In the genomic region with DNA sequence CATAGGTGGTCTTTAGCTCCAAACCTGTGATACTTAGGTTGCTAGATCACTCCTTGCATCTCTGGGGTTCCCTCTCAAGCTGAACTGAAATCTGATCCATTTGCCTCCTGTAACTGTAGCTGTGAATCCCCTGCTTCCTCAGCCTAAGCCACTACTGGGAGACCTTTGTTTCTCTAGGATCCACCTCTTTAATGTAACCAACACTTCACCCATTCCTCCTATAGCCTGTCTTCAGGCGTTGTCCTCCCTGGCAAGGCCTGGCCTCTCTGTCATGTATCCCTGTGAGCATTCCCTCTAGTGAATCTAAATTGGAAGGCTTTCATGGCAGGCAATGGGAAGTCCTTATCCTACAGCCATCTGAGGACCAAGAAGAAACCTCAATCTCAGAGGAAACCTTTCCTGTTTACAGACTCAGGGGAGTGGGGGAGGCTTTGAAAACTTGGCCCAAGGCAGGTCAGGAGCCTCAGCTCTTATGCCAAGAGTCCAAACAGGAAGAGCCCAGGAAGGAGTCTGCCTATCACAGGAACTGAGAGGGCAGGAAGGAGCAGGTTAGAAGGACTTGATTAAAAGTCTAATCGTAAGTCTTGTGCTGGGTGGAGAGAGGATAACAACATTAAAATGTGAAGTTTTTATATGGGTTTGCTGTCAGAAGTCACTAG, we compare ENCODE assay signal across 10 mouse cellular contexts. TPM values are rescaled to one million over a fixed set of nuclear protein-coding genes. Genes with fewer than 3 reads are reported as not detected.
DNase-seq lines count a peak whose midpoint lies in the region; ATAC-seq and TF ChIP-seq lines count a peak whose summit lies in the region.
"Had no signal": no experiment of that assay in that cellular context is flagged by ENCODE, and none has a peak within 500 bp of the region (broad histone marks: within the 10 kb centered on the region; RNA-seq: fewer than 3 reads in every experiment).

No protein-coding gene starts in this region.

- no peak for TF ChIP-seq CTCF in kidney, adult 2 months (conservative IDR thresholded peaks at IDR 0.05; ENCODE audit: insufficient read depth, insufficient read length, low read depth, low read length)
- no peak for TF ChIP-seq CTCF in left cerebral cortex, adult 2 months (IDR thresholded peaks at IDR 0.05)

- no peak overlapping the region for H3K4me3 ChIP-seq in embryonic facial prominence, embryonic 14.5 days (ENCODE audit: low read depth, low read length)
- no peak overlapping the region for H3K4me3 ChIP-seq in kidney, adult 2 months (ENCODE audit: insufficient read depth, low read depth, low read length)
- no peak overlapping the region for H3K4me3 ChIP-seq in liver, embryonic 16.5 days (ENCODE audit: low read depth, low read length)
- no peak overlapping the region for H3K4me3 ChIP-seq in left cerebral cortex, adult 2 months
- H3K4me3 ChIP-seq: embryonic facial prominence, embryonic 15.5 days; midbrain, embryonic 12.5 days had no signal

- H3K4me1 ChIP-seq in embryonic facial prominence, embryonic 14.5 days (ENCODE audit: control insufficient read depth, insufficient read depth, low read length) = peaks cover 14% of the 10 kb centered on the region
- H3K4me1 ChIP-seq in kidney, adult 2 months (ENCODE audit: control insufficient read depth, insufficient read depth, low read length) = peaks cover 18% of the 10 kb centered on the region
- H3K4me1 ChIP-seq in liver, embryonic 16.5 days (ENCODE audit: control insufficient read depth, low read depth, low read length) = no peaks in the 10 kb centered on the region; the same call in 1 of the 2 replicates

- no peak for TF ChIP-seq POLR2A in kidney, adult 2 months (IDR thresholded peaks at IDR 0.05; ENCODE audit: low read depth, low read length)

- H3K4me2 ChIP-seq in embryonic facial prominence, embryonic 14.5 days (ENCODE audit: low read depth, low read length) = no peak overlapping the region
- H3K4me2 ChIP-seq in liver, embryonic 16.5 days (ENCODE audit: low read depth, low read length) = no peak overlapping the region
- H3K4me2 ChIP-seq: embryonic facial prominence, embryonic 15.5 days; midbrain, embryonic 12.5 days had no signal

- DNase-seq in adrenal gland, postnatal 10 days = peak; percentile 42
- no peak for DNase-seq in embryonic facial prominence, embryonic 14.5 days (ENCODE audit: low spot score)
- peak; percentile 87 for DNase-seq in kidney, adult 2 months
- DNase-seq in frontal cortex, adult 2 months (ENCODE audit: extremely low spot score in 1 of 2, low spot score in 1 of 2) = no peak
- DNase-seq in embryo, embryonic 10 days (ENCODE audit: low spot score) = no peak
- no peak for DNase-seq in left cerebral cortex, adult 2 months (ENCODE audit: extremely low spot score in 1 of 2, low spot score in 2 of 2)

- H3K27me3 ChIP-seq in embryonic facial prominence, embryonic 14.5 days (replicated peaks; ENCODE audit: control insufficient read depth, insufficient read depth, low read length) = no peaks in the 10 kb centered on the region
- no peaks in the 10 kb centered on the region for H3K27me3 ChIP-seq in kidney, adult 2 months (replicated peaks; ENCODE audit: control insufficient read depth, insufficient read depth, low read length)
- H3K27me3 ChIP-seq in liver, embryonic 16.5 days (ENCODE audit: control insufficient read depth, insufficient read depth, low read depth, low read length) = no peaks in the 10 kb centered on the region
- H3K27me3 ChIP-seq: embryonic facial prominence, embryonic 15.5 days; midbrain, embryonic 12.5 days had no signal

- intact Hi-C loops in left cerebral cortex, adult 2 months (cut with DNase I) = no loop called here

- WGBS in embryonic facial prominence, embryonic 14.5 days = 59% methylated on average over 2 of the region's 2 CpGs
- 45% methylated on average over 2 of the region's 2 CpGs for WGBS in kidney, adult 2 months
- 33% methylated on average over 2 of the region's 2 CpGs for WGBS in liver, embryonic 16.5 days (ENCODE audit: insufficient replicate concordance)

- H3K9ac ChIP-seq in embryonic facial prominence, embryonic 14.5 days (ENCODE audit: low read depth, low read length) = no peak overlapping the region
- no peak overlapping the region for H3K9ac ChIP-seq in liver, embryonic 16.5 days (ENCODE audit: low read depth, low read length)
- H3K9ac ChIP-seq: embryonic facial prominence, embryonic 15.5 days; midbrain, embryonic 12.5 days had no signal

- no peaks in the 10 kb centered on the region for H3K36me3 ChIP-seq in embryonic facial prominence, embryonic 14.5 days (ENCODE audit: control insufficient read depth, insufficient read depth, low read length)
- no peaks in the 10 kb centered on the region for H3K36me3 ChIP-seq in kidney, adult 2 months (ENCODE audit: control insufficient read depth, insufficient read depth, low read length)
- no peaks in the 10 kb centered on the region for H3K36me3 ChIP-seq in liver, embryonic 16.5 days (ENCODE audit: control insufficient read depth, insufficient read depth)
- H3K36me3 ChIP-seq: embryonic facial prominence, embryonic 15.5 days; midbrain, embryonic 12.5 days had no signal

- no peaks in the 10 kb centered on the region for H3K9me3 ChIP-seq in embryonic facial prominence, embryonic 14.5 days (ENCODE audit: control insufficient read depth, low read length)
- no peaks in the 10 kb centered on the region for H3K9me3 ChIP-seq in liver, embryonic 16.5 days (replicated peaks; ENCODE audit: control insufficient read depth, low read length)
- H3K9me3 ChIP-seq: embryonic facial prominence, embryonic 15.5 days; midbrain, embryonic 12.5 days had no signal

- no peak for ATAC-seq in embryonic facial prominence, embryonic 14.5 days (ENCODE audit: low read depth)
- ATAC-seq in liver, embryonic 16.5 days (ENCODE audit: low read depth) = peak; percentile 60
- ATAC-seq: intestine, postnatal 0 days had no signal

- H3K27ac ChIP-seq in embryonic facial prominence, embryonic 14.5 days (replicated peaks; ENCODE audit: low read depth, low read length) = 0 out of 2 replicates have a peak overlapping the region, but pooled peaks have one; percentile 0
- peak overlapping the region; percentile 91 for H3K27ac ChIP-seq in kidney, adult 2 months (ENCODE audit: insufficient read depth, low read depth, low read length)
- no peak overlapping the region for H3K27ac ChIP-seq in liver, embryonic 16.5 days (ENCODE audit: low read length)
- H3K27ac ChIP-seq in left cerebral cortex, adult 2 months = no peak overlapping the region
- H3K27ac ChIP-seq: embryonic facial prominence, embryonic 15.5 days; midbrain, embryonic 12.5 days had no signal

RNA-seq across cellular contexts. Expression of gene Nrp1, which starts 28.7 kb away (rescaled TPM):
- 100 to 1,000 TPM in 1 of 2 experiments, 10 to 100 TPM in 1; 95.7 to 143 TPM for total RNA-seq in adrenal gland, postnatal 10 days (2021)
- polyA plus RNA-seq in embryonic facial prominence, embryonic 14.5 days (2014; fragmentation: Nextera tagmentation; extraction: Ambion mirVana) = 94.6 and 105 TPM in 2 replicates
- polyA plus RNA-seq in kidney, adult 2 months (2012; rRNA removed) = 46.1 and 54.3 TPM in 2 replicates
- 10.9 and 11.7 TPM in 2 replicates for polyA plus RNA-seq in liver, embryonic 16.5 days (2015; fragmentation: Nextera tagmentation; extraction: Ambion mirVana)
- polyA plus RNA-seq in frontal cortex, adult 2 months (2012; rRNA removed) = 12.3 and 15.3 TPM in 2 replicates
- total RNA-seq in left cerebral cortex, adult 2 months (2021) = 10 to 100 TPM; 27.5 to 29.2 TPM

Comparison
In these comparisons a context has a peak if more than half of its experiments do, and no peak if none do; other contexts are left out.
1. DNase-seq: peak in adrenal gland, postnatal 10 days (single experiment) and kidney, adult 2 months (single experiment); none in embryonic facial prominence, embryonic 14.5 days (single experiment), frontal cortex, adult 2 months (0 of 2), embryo, embryonic 10 days (single experiment) and left cerebral cortex, adult 2 months (0 of 2).
2. H3K27ac ChIP-seq: peak in embryonic facial prominence, embryonic 14.5 days (single experiment) and kidney, adult 2 months (single experiment); none in liver, embryonic 16.5 days (single experiment) and left cerebral cortex, adult 2 months (single experiment).